Mouse (Mus musculus) kidney, embryonic 14.5 days (tissue): ENCODE results near the gene Fndc5. TPM values are rescaled to one million over a fixed set of nuclear protein-coding genes. Genes with fewer than 3 reads are reported as not detected.
A peak's percentile ranks its signal among the peaks of the same experiment; 100 is the strongest.

Experiments
- ATAC-seq: fragments of 200-750 bp; cut with Nextera tagmentation; 2 replicates; pipeline ENCODE4 v1.8.0; 2017; ENCODE audit warnings: moderate number of reproducible peaks, mild to moderate bottlenecking, moderate TSS enrichment, moderate library complexity; ENCODE audit not compliant: low FRiP score, low TSS enrichment
- H3K27ac ChIP-seq: fragments of 300-500 bp; sonication (generic); 2 replicates; pipeline ENCODE4 v1.5.1; 2014; ENCODE audit warnings: low read depth, mild to moderate bottlenecking, low read length, moderate library complexity, mixed read lengths
- H3K27me3 ChIP-seq: fragments of 300-500 bp; sonication (generic); 2 replicates; pipeline ENCODE4 v1.6.1; 2014; ENCODE audit warnings: mild to moderate bottlenecking, low read length; ENCODE audit not compliant: control insufficient read depth, insufficient read depth
- H3K36me3 ChIP-seq: fragments of 300-500 bp; sonication (generic); 2 replicates; pipeline ENCODE4 v1.6.1; 2014; ENCODE audit warnings: low read length, mixed read lengths; ENCODE audit not compliant: control insufficient read depth, insufficient read depth
- H3K4me1 ChIP-seq: fragments of 300-500 bp; sonication (generic); 2 replicates; pipeline ENCODE4 v1.6.1; 2014; ENCODE audit warnings: low read length, mixed read lengths; ENCODE audit not compliant: control insufficient read depth, insufficient read depth
- H3K4me2 ChIP-seq: fragments of 300-500 bp; sonication (generic); replicated peaks from 2 replicates; pipeline ENCODE4 v1.6.1; 2014; ENCODE audit warnings: low read depth, mild to moderate bottlenecking, low read length
- H3K4me3 ChIP-seq: fragments of 300-500 bp; sonication (generic); 2 replicates; pipeline ENCODE4 v1.5.1; 2014; ENCODE audit warnings: mild to moderate bottlenecking, low read length
- H3K9ac ChIP-seq: fragments of 300-500 bp; sonication (generic); 2 replicates; pipeline ENCODE4 v1.6.1; 2014; ENCODE audit warnings: low read depth, mild to moderate bottlenecking, low read length, moderate library complexity
- H3K9me3 ChIP-seq: fragments of 300-500 bp; sonication (generic); 2 replicates; pipeline ENCODE4 v1.6.1; 2016; ENCODE audit warnings: low read length; ENCODE audit not compliant: control insufficient read depth
- WGBS: fragments of 180-500 bp; shearing (Covaris S2); extraction: QIAGEN DNeasy Blood & Tissue Kit; methylation state at CpG from one replicate; pipeline ENCODE4 v1.1.7; 2014; 5-methylcytosine and 5-hydroxymethylcytosine counted together
- polyA plus RNA-seq: library from polyadenylated mRNA; unstranded; fragments of >200 nt; fragmentation: Nextera tagmentation; extraction: Ambion mirVana; gene quantifications from 2 replicates; pipeline ENCODE4 v1.2.1, GENCODE M21; 2014

Fndc5 gene
- polyA plus RNA-seq, 1 experiment from 2014 or later: 4.3 TPM

DNA sequence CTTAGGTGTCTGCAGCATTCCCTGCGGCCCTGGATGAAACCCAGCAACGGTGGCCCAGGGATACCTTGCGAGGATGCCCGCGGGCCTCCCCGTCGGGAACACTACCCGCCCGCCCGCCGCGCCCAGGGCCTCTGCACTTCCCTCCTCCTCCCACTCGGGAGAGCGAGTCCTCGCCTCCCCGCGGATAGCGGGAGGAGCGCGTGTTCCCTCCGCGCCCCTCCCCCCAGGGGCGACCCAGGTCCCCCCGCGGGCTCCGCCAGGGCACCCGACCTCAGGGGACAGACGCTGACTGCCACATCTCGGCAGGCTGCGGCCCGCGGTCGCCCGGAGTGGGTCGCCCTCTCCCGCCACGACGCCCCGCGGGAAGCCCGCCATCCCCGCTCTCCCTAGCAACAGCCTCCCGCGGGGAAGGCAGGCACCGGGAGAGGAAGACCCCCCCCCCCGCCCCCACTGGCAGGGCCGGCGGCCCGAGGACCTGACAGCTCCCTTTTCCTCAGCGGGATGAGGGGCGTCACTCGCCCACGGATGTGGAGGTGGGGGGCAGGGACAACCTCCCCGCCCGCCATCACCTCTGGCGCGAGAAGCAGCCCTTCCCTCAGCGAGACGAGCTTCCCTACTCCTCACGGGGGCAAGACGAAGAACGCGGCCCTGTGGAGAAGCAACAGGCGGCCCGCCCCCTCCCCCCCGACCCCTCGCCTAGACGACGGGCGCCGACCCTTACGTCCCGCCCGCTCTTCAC, 52.2 kb downstream of the Fndc5 start:
- H3K27ac ChIP-seq: peak overlapping the region; percentile 96
- H3K9ac ChIP-seq: peak overlapping the region; percentile 92
- H3K4me1 ChIP-seq: peaks cover 17% of the 10 kb centered on the region
- H3K27me3 ChIP-seq: no peaks in the 10 kb centered on the region
- no peaks in the 10 kb centered on the region for H3K9me3 ChIP-seq
- WGBS: 0% methylated on average over 45 of the region's 74 CpGs
- peak overlapping the region; percentile 79 for H3K4me3 ChIP-seq
- ATAC-seq: peak; percentile 30
- peaks cover 7% of the 10 kb centered on the region for H3K36me3 ChIP-seq
- peak overlapping the region; percentile 73 for H3K4me2 ChIP-seq

DNA sequence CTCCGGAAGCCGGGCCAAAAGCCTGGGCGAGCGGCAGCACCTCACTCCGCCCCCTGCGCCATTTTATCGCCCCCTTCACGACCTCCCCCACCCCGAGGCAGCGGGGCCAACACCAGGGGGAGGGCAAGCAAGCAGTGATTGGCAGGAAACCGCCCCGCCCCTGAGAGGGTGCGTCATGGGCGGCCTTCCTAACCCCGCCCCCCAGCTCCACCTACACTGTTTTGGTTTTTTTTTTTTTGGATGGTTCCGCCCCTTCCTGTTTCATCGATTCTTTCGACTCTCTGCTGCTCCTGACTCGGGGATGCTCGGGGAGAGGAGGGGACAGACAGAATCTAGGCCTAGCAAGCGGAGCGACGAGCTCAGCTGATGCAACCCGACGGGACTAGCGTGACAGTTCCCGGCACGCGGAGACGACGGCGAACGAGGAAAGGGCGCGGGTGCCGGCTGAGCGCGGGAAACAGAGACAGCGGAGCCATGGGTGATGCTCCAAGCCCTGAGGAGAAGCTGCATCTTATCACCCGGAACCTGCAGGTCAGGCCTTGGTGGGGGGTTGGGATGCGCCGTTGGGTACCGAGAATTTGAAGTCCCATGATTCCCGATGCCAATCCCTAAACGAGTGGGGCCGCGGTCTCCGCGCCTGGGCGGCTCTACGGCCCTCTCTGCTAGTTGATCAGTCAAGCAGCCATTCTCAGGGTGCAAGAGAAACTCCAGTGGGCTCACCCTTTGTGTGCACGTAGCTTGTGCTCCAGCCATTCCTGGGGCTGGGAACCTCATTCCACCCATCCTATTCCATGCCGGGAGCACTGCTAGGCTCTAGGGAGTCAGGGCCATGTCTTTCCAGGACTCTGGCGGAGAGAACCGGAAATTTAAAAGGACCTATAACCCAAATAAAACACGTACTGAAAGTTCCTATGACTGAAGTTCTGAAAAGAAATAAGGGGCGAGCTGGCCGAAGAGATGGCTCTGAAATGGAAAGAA, 53.0 kb downstream of the Fndc5 start, which contains the start of the genes S100pbp and Yars:
S100pbp (minus strand) TSS at position 186 of the 978 bp plus-strand sequence.
Yars (plus strand) TSS at position 219 of the 978 bp plus-strand sequence.
- peak within 1 kb of the TSS; percentile 73 for H3K4me2 ChIP-seq
- H3K9ac ChIP-seq: peak within 1 kb of the TSS; percentile 92
- H3K27ac ChIP-seq: peak within 1 kb of the TSS; percentile 96
- WGBS: under 1% methylated on average over 58 of the region's 58 CpGs
- no peaks in the 10 kb centered on the region for H3K9me3 ChIP-seq
- no peaks in the 10 kb centered on the region for H3K27me3 ChIP-seq
- peaks cover 17% of the 10 kb centered on the region for H3K4me1 ChIP-seq
- H3K36me3 ChIP-seq: peaks cover 9% of the 10 kb centered on the region
- peak; percentile 89 for ATAC-seq
- H3K4me3 ChIP-seq: peak within 1 kb of the TSS; percentile 79

DNA sequence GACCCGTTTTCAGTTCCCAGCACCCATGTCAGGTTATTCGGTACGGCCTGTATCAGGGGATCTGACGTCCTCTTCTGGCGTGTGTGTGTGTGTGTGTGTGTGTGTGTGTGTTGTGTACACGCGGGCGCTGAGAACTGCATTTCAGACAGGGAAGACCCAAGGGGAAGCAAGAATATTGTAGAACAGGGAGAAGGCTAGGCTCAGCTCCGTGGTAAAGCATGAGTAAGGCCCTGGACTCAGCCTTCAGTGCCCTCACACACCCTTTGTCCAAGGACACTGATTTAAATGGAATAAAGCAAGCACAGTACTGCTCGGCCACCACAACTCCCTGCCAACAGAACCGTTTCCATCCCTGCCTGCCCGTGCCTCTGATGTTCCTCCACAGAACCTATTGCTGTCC, 53.7 kb downstream of the Fndc5 start:
- Histone ChIP-seq H3K9me3 (no peaks in the 10 kb centered on the region), H3K9ac (peak overlapping the region; percentile 63), H3K27ac (peak overlapping the region; percentile 49), H3K4me1 (peaks cover 17% of the 10 kb centered on the region), H3K4me2 (peak overlapping the region; percentile 65), H3K4me3 (peak overlapping the region; percentile 79), H3K36me3 (peaks cover 14% of the 10 kb centered on the region), H3K27me3 (no peaks in the 10 kb centered on the region)
- ATAC-seq: no peak
- WGBS: 4% methylated on average over 12 of the region's 12 CpGs

DNA sequence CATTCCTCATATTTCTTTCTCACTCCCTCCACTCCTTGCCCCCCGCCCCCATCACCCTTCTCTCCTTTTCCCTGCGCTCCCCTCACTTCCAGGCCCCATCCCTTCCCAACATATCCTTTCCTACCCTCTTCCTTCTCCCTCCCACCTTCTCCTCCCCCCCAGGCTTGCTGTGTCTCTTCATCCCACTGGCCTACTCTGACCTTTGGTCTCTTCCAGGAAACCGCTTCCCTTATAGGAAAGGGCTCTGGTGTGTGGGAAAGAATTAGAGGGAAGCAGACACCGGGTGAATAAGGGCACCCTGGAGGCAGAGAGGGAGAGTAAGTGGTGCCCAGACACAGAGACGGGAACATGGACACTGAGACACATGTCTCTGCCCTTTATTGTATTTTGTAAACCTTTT, 54.9 kb downstream of the Fndc5 start:
- Histone ChIP-seq H3K9ac (no peak overlapping the region), H3K4me2 (no peak overlapping the region; the same call in 1 of the 2 replicates), H3K36me3 (peaks cover 25% of the 10 kb centered on the region), H3K27ac (no peak overlapping the region), H3K4me3 (no peak overlapping the region), H3K4me1 (peaks cover 17% of the 10 kb centered on the region), H3K9me3 (no peaks in the 10 kb centered on the region), H3K27me3 (no peaks in the 10 kb centered on the region)
- WGBS: 66% methylated on average over 5 of the region's 5 CpGs
- ATAC-seq: no peak

Other genes with a start within 250 kb of the Fndc5 start
- 16.0 and 17.0 TPM in 2 replicates for gene Azin2, start 174.6 kb upstream of the Fndc5 start, polyA plus RNA-seq
- gene Ak2, start 145.0 kb upstream of the Fndc5 start, polyA plus RNA-seq: 152 and 171 TPM in 2 replicates
- gene Rnf19b, start 78.7 kb upstream of the Fndc5 start, polyA plus RNA-seq: 6.0 and 7.6 TPM in 2 replicates
- 8.5 and 10.0 TPM in 2 replicates for gene Tmem54, start 31.5 kb upstream of the Fndc5 start, polyA plus RNA-seq
- gene Hpca, start 15.0 kb upstream of the Fndc5 start, polyA plus RNA-seq: 0.83 TPM in 2 replicates
- 17.3 and 28.9 TPM in 2 replicates for gene S100pbp, start 52.7 kb downstream of the Fndc5 start, polyA plus RNA-seq
- gene Yars, start 52.8 kb downstream of the Fndc5 start, polyA plus RNA-seq: 68.4 and 92.6 TPM in 2 replicates
- gene C77080, start 124.4 kb downstream of the Fndc5 start, polyA plus RNA-seq: 7.3 and 7.8 TPM in 2 replicates
- gene Sync, start 150.6 kb downstream of the Fndc5 start, polyA plus RNA-seq: 0.63 and 0.84 TPM in 2 replicates
- gene Rbbp4, start 198.4 kb downstream of the Fndc5 start, polyA plus RNA-seq: 421 and 437 TPM in 2 replicates
- gene Zbtb8os, start 198.7 kb downstream of the Fndc5 start, polyA plus RNA-seq: 50.2 and 70.1 TPM in 2 replicates
- gene Zbtb8a, start 241.1 kb downstream of the Fndc5 start, polyA plus RNA-seq: 7.9 and 13.3 TPM in 2 replicates